Mouse (Mus musculus): Measurements from ENCODE around the gene Fgr.
A peak's percentile ranks its signal among the peaks of the same experiment; 100 is the strongest.

DNA sequence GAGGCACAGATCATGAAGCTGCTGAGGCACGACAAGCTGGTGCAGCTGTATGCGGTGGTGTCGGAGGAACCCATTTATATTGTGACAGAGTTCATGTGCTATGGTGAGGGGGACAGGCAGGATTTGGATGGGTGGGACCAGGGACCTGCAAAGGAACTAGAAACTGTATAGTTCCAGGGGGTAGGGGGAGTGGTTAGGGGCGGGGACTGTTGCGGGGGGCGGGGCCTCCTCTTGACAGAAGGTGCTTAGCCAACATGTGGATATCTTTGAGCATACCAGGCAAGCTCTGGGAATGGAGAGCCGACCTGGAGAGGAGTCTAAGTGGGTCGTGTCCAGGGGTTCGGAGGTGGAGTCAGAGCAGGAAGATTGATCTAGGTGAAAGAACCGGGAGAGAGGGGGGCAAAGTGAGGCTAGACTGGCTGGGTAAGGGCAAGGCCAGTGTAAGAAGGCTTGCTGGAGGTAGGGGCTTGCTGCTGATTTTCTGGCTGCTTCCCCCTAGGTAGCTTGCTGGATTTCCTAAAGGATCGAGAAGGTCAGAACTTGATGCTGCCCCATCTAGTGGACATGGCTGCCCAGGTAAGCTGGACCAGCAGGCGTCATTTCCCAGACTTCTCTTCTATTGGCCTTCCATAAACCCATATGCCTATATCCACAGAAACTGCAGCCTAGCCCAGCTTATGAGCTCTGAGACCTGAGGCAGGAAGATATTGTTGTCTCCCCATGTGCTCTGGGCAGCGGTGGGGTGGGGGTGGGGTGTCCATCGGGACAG is 23.8 kb downstream of the Fgr start:
- 0 out of 2 replicates have a peak, but pooled peaks have one; percentile 11 for TF ChIP-seq CTCF (IDR thresholded peaks at IDR 0.05; ENCODE audit: low read depth)
- TF ChIP-seq EP300 (IDR thresholded peaks at IDR 0.05; ENCODE audit: low read depth), result no peak

Measured in heart, postnatal 0 days (tissue).